ENCODE assay signal across 25 mouse cellular contexts in the genomic region with DNA sequence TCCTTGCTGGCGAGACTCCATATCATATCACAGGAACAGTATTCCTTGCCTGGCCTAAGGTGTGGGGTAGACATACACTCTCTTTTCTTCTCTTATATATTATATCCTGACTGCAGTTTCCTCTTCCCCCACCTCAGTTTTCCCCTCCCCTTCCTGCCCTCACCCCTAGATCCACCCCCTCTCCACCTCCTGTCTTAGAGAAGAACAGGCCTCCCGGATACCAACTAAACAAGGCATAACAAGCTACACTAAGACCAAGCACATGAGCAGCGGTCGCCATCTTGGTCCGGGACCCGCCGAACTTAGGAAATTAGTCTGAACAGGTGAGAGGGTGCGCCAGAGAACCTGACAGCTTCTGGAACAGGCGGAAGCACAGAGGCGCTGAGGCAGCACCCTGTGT. TPM values are rescaled to one million over a fixed set of nuclear protein-coding genes. Genes with fewer than 3 reads are reported as not detected.
"Had no signal": no experiment of that assay in that cellular context is flagged by ENCODE, and none has a peak within 500 bp of the region (broad histone marks: within the 10 kb centered on the region; RNA-seq: fewer than 3 reads in every experiment).

No protein-coding gene starts in this region.

RNA-seq across cellular contexts. Expression of a gene that starts 33.7 kb away (rescaled TPM):
- total RNA-seq: heart, postnatal 10 days; heart, postnatal 14 days; heart, postnatal 25 days; heart, postnatal 36 days; heart, postnatal 4 days; hematopoietic stem cell, adult 5-6 weeks; hindbrain, postnatal 0 days; layer of hippocampus, adult 18-20 months; layer of hippocampus, adult 2 months; layer of hippocampus, adult 8-10 months; layer of hippocampus, postnatal 10 days; layer of hippocampus, postnatal 14 days; layer of hippocampus, postnatal 25 days; layer of hippocampus, postnatal 36 days; left cerebral cortex, adult 18-20 months; left cerebral cortex, adult 2 months; left cerebral cortex, adult 8-10 months had no signal
- polyA plus RNA-seq: heart, embryonic 14.5 days; heart, postnatal 0 days; hindbrain, embryonic 10.5 days; hindbrain, embryonic 11.5 days; hindbrain, embryonic 13.5 days; hindbrain, embryonic 15.5 days; hindbrain, postnatal 0 days; inflammation-experienced regulatory T-cells, adult 6 months; kidney, adult 2 months had no signal
